Mouse (Mus musculus): ENCODE measurements at regions not wholly inside any gene's neighbourhood (a gene's known extent, or its start where the extent isn't known, plus 50 kb on each side); places are given as distances from the start of the nearest gene placed in this dataset.

GRCm38 (mm10) chr6:88964071-88964470 is 62.0 kb downstream of the Tpra1 start:
- no peak for ATAC-seq (ENCODE audit: low FRiP score, low read depth)
- Histone ChIP-seq H3K27ac (replicated peaks; ENCODE audit: low read depth, low read length) (no peak overlapping the region), H3K9ac (ENCODE audit: low read depth, low read length, severe bottlenecking) (no peak overlapping the region), H3K4me3 (replicated peaks; ENCODE audit: low read length) (no peak overlapping the region), H3K9me3 (ENCODE audit: control insufficient read depth, low read length) (no peaks in the 10 kb centered on the region), H3K4me2 (replicated peaks; ENCODE audit: low read depth, low read length, severe bottlenecking) (no peak overlapping the region), H3K36me3 (ENCODE audit: control insufficient read depth, insufficient read depth, low read length) (no peaks in the 10 kb centered on the region), H3K27me3 (ENCODE audit: control insufficient read depth, insufficient read depth, low read length) (no peaks in the 10 kb centered on the region), H3K4me1 (ENCODE audit: control insufficient read depth, insufficient read depth, low read length) (peaks cover 16% of the 10 kb centered on the region; the same call in 1 of the 2 replicates)
- no peak for TF ChIP-seq POLR2A (IDR thresholded peaks at IDR 0.05; ENCODE audit: borderline replicate concordance, extremely low read depth, insufficient read depth, insufficient read length)
- 79% methylated on average over 7 of the region's 7 CpGs for WGBS
- no peak for DNase-seq (ENCODE audit: low spot score)

GRCm38 (mm10) chr6:88964911-88965310 is 62.9 kb downstream of the Tpra1 start:
- Histone ChIP-seq H3K4me1 (ENCODE audit: control insufficient read depth, insufficient read depth, low read length) (peaks cover 15% of the 10 kb centered on the region; the same call in 1 of the 2 replicates), H3K27me3 (ENCODE audit: control insufficient read depth, insufficient read depth, low read length) (no peaks in the 10 kb centered on the region), H3K9ac (ENCODE audit: low read depth, low read length, severe bottlenecking) (no peak overlapping the region), H3K9me3 (ENCODE audit: control insufficient read depth, low read length) (no peaks in the 10 kb centered on the region), H3K27ac (replicated peaks; ENCODE audit: low read depth, low read length) (no peak overlapping the region), H3K36me3 (ENCODE audit: control insufficient read depth, insufficient read depth, low read length) (no peaks in the 10 kb centered on the region), H3K4me3 (replicated peaks; ENCODE audit: low read length) (no peak overlapping the region), H3K4me2 (replicated peaks; ENCODE audit: low read depth, low read length, severe bottlenecking) (no peak overlapping the region)
- 78% methylated on average over 6 of the region's 6 CpGs for WGBS
- no peak for TF ChIP-seq POLR2A (IDR thresholded peaks at IDR 0.05; ENCODE audit: borderline replicate concordance, extremely low read depth, insufficient read depth, insufficient read length)
- ATAC-seq (ENCODE audit: low FRiP score, low read depth) (no peak), DNase-seq (ENCODE audit: low spot score) (no peak)

- Histone ChIP-seq H3K4me1 (ENCODE audit: control insufficient read depth, insufficient read depth, low read length) (peaks cover 8% of the 10 kb centered on the region; the same call in 1 of the 2 replicates), H3K9me3 (ENCODE audit: control insufficient read depth, low read length) (no peaks in the 10 kb centered on the region), H3K4me2 (replicated peaks; ENCODE audit: low read depth, low read length, severe bottlenecking) (no peak overlapping the region), H3K9ac (ENCODE audit: low read depth, low read length, severe bottlenecking) (no peak overlapping the region), H3K36me3 (ENCODE audit: control insufficient read depth, insufficient read depth, low read length) (no peaks in the 10 kb centered on the region), H3K4me3 (replicated peaks; ENCODE audit: low read length) (no peak overlapping the region), H3K27me3 (ENCODE audit: control insufficient read depth, insufficient read depth, low read length) (no peaks in the 10 kb centered on the region), H3K27ac (replicated peaks; ENCODE audit: low read depth, low read length) (no peak overlapping the region)
- ATAC-seq (ENCODE audit: low FRiP score, low read depth) (no peak), DNase-seq (ENCODE audit: low spot score) (no peak)
- no peak for TF ChIP-seq POLR2A (IDR thresholded peaks at IDR 0.05; ENCODE audit: borderline replicate concordance, extremely low read depth, insufficient read depth, insufficient read length)
- WGBS = 67% methylated on average over 19 of the region's 19 CpGs
These were observed 63.5 kb downstream of the Tpra1 start for GRCm38 (mm10) chr6:88965361-88966226.

DNA sequence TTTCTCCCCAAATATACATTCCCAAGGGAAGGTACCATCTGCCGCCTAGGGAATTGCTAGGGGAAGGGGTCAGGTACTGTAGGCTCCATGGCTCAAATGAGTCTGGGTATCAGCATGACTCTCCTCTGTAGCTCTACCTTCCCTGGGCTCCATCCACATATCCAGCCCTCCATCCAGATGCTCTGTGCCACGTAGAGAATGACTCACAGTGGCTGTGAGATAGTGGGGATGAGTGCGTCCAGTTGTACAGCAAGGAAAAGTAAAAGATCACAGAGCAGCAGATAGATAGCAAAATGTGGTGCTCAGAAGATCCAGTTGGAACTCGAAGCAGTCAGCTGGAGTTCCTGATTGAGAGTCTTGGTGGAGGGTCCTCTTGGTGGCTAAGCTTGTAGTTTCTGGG is 64.5 kb downstream of the Tpra1 start:
- no peaks in the 10 kb centered on the region for H3K36me3 ChIP-seq (ENCODE audit: control insufficient read depth, insufficient read depth, low read length)
- 82% methylated on average over 4 of the region's 4 CpGs for WGBS
- H3K4me1 ChIP-seq (ENCODE audit: control insufficient read depth, insufficient read depth, low read length) = no peaks in the 10 kb centered on the region
- H3K9ac ChIP-seq (ENCODE audit: low read depth, low read length, severe bottlenecking) = no peak overlapping the region
- no peak overlapping the region for H3K27ac ChIP-seq (replicated peaks; ENCODE audit: low read depth, low read length)
- H3K4me2 ChIP-seq (replicated peaks; ENCODE audit: low read depth, low read length, severe bottlenecking) = no peak overlapping the region
- TF ChIP-seq POLR2A (IDR thresholded peaks at IDR 0.05; ENCODE audit: borderline replicate concordance, extremely low read depth, insufficient read depth, insufficient read length) = no peak
- H3K27me3 ChIP-seq (ENCODE audit: control insufficient read depth, insufficient read depth, low read length) = no peaks in the 10 kb centered on the region
- no peak overlapping the region for H3K4me3 ChIP-seq (replicated peaks; ENCODE audit: low read length)
- ATAC-seq (ENCODE audit: low FRiP score, low read depth) (no peak), DNase-seq (ENCODE audit: low spot score) (no peak)
- H3K9me3 ChIP-seq (ENCODE audit: control insufficient read depth, low read length) = no peaks in the 10 kb centered on the region

- no peak for TF ChIP-seq POLR2A (IDR thresholded peaks at IDR 0.05; ENCODE audit: borderline replicate concordance, extremely low read depth, insufficient read depth, insufficient read length)
- no peak for DNase-seq (ENCODE audit: low spot score)
- Histone ChIP-seq H3K9ac (ENCODE audit: low read depth, low read length, severe bottlenecking) (no peak overlapping the region), H3K27ac (replicated peaks; ENCODE audit: low read depth, low read length) (no peak overlapping the region), H3K36me3 (ENCODE audit: control insufficient read depth, insufficient read depth, low read length) (no peaks in the 10 kb centered on the region), H3K4me2 (replicated peaks; ENCODE audit: low read depth, low read length, severe bottlenecking) (no peak overlapping the region), H3K9me3 (ENCODE audit: control insufficient read depth, low read length) (no peaks in the 10 kb centered on the region), H3K27me3 (ENCODE audit: control insufficient read depth, insufficient read depth, low read length) (no peaks in the 10 kb centered on the region), H3K4me1 (ENCODE audit: control insufficient read depth, insufficient read depth, low read length) (no peaks in the 10 kb centered on the region), H3K4me3 (replicated peaks; ENCODE audit: low read length) (no peak overlapping the region)
- ATAC-seq (ENCODE audit: low FRiP score, low read depth) = no peak
- WGBS = 36% methylated on average over 4 of the region's 4 CpGs
These were observed 66.8 kb downstream of the Tpra1 start for GRCm38 (mm10) chr6:88968842-88969241.
